ENCODE assay signal across 18 mouse cellular contexts in genomic region chr6:116275695-116276094, GRCm38 (mm10). TPM values are rescaled to one million over a fixed set of nuclear protein-coding genes. Genes with fewer than 3 reads are reported as not detected.
A peak's percentile ranks its signal among the peaks of the same experiment; 100 is the strongest.
DNase-seq lines count a peak whose midpoint lies in the region; ATAC-seq lines count a peak whose summit lies in the region.
"Had no signal": no experiment of that assay in that cellular context is flagged by ENCODE, and none has a peak within 500 bp of the region (broad histone marks: within the 10 kb centered on the region; RNA-seq: fewer than 3 reads in every experiment).

No protein-coding gene starts in this region.

- peak; percentile 35 for ATAC-seq in granulocyte monocyte progenitor cell, adult 5-6 weeks (replicated peaks; ENCODE audit: poor library complexity, severe bottlenecking)
- ATAC-seq: activated CD4-positive, CD25-positive, alpha-beta regulatory T cell, adult 4 months; forebrain, embryonic 13.5 days; forebrain, embryonic 15.5 days; forebrain, postnatal 0 days; Patski had no signal

- peak; percentile 55 for DNase-seq in heart, adult 11 months
- DNase-seq in heart, adult 9 months (ENCODE audit: low spot score in 2 of 2), result no peak
- DNase-seq in ovary, postnatal 14 days (ENCODE audit: low spot score), result no peak
- no peak for DNase-seq in lung, adult 18-20 months
- DNase-seq: adrenal gland, adult 8-10 months; adrenal gland, postnatal 14 days; adrenal gland, postnatal 36 days; cerebellum, adult 11-12 months; cerebellum, adult 2 months; cerebellum, adult 9-10 months; cerebellum, postnatal 10 days; cerebellum, postnatal 25 days; forebrain, postnatal 0 days had no signal

RNA-seq across cellular contexts. Expression of gene Zfand4, which starts 11.7 kb away (rescaled TPM):
- total RNA-seq in granulocyte monocyte progenitor cell, adult 5-6 weeks (2014; fragmentation: Nextera tagmentation), result 19.9 and 32.7 TPM in 2 replicates
- total RNA-seq in granulocyte monocyte progenitor cell, adult 5-6 weeks (2017), result 15.3 and 16.3 TPM in 2 replicates
